Mouse (Mus musculus): Measurements from ENCODE around the gene Rad23b. TPM values are rescaled to one million over a fixed set of nuclear protein-coding genes. Genes with fewer than 3 reads are reported as not detected.

Gene Rad23b
- polyA plus RNA-seq, 1 experiment from 2014 or later: 113 TPM

GRCm38 (mm10) chr4:55363866-55364265 is 14.0 kb downstream of the Rad23b start:
- H3K9me3 ChIP-seq: no peaks in the 10 kb centered on the region
- no peak overlapping the region for H3K4me3 ChIP-seq
- WGBS: 93% methylated on average over 4 of the region's 4 CpGs
- no peaks in the 10 kb centered on the region for H3K4me1 ChIP-seq
- H3K36me3 ChIP-seq: 0 out of 2 replicates have a peak, but pooled peaks cover 13% of the 10 kb centered on the region
- no peak overlapping the region for H3K27ac ChIP-seq (replicated peaks)
- no peak overlapping the region for H3K4me2 ChIP-seq (replicated peaks)
- ATAC-seq (ENCODE audit: low FRiP score, low read depth): no peak
- no peak overlapping the region for H3K9ac ChIP-seq (replicated peaks)
- no peaks in the 10 kb centered on the region for H3K27me3 ChIP-seq

- Histone ChIP-seq H3K4me3 (no peak overlapping the region), H3K4me2 (replicated peaks) (no peak overlapping the region), H3K9ac (replicated peaks) (no peak overlapping the region), H3K27ac (replicated peaks) (no peak overlapping the region), H3K9me3 (no peaks in the 10 kb centered on the region), H3K4me1 (no peaks in the 10 kb centered on the region), H3K36me3 (peaks cover 17% of the 10 kb centered on the region; the same call in 1 of the 2 replicates), H3K27me3 (no peaks in the 10 kb centered on the region)
- WGBS: 94% methylated on average over 4 of the region's 4 CpGs
- ATAC-seq (ENCODE audit: low FRiP score, low read depth): no peak
Observed at GRCm38 (mm10) chr4:55364374-55364773, 14.5 kb downstream of the Rad23b start.

GRCm38 (mm10) chr4:55366014-55366413 is 16.2 kb downstream of the Rad23b start:
- no peak overlapping the region for H3K9ac ChIP-seq (replicated peaks)
- peaks cover 24% of the 10 kb centered on the region for H3K36me3 ChIP-seq
- WGBS: 80% methylated on average over 1 of the region's 1 CpGs
- no peaks in the 10 kb centered on the region for H3K27me3 ChIP-seq
- no peaks in the 10 kb centered on the region for H3K9me3 ChIP-seq
- H3K4me1 ChIP-seq: no peaks in the 10 kb centered on the region
- no peak for ATAC-seq (ENCODE audit: low FRiP score, low read depth)
- no peak overlapping the region for H3K27ac ChIP-seq (replicated peaks)
- H3K4me2 ChIP-seq (replicated peaks): no peak overlapping the region
- no peak overlapping the region for H3K4me3 ChIP-seq

- H3K4me1 ChIP-seq: no peaks in the 10 kb centered on the region
- no peak overlapping the region for H3K9ac ChIP-seq (replicated peaks)
- H3K27ac ChIP-seq (replicated peaks): no peak overlapping the region
- H3K4me2 ChIP-seq (replicated peaks): no peak overlapping the region
- no peak overlapping the region for H3K4me3 ChIP-seq
- WGBS: 99% methylated on average over 3 of the region's 3 CpGs
- H3K36me3 ChIP-seq: peaks cover 38% of the 10 kb centered on the region
- no peak for ATAC-seq (ENCODE audit: low FRiP score, low read depth)
- no peaks in the 10 kb centered on the region for H3K9me3 ChIP-seq
- H3K27me3 ChIP-seq: no peaks in the 10 kb centered on the region
Observed at GRCm38 (mm10) chr4:55370127-55370526, 20.3 kb downstream of the Rad23b start.

- Histone ChIP-seq H3K36me3 (peaks cover 39% of the 10 kb centered on the region), H3K27me3 (no peaks in the 10 kb centered on the region), H3K4me1 (no peaks in the 10 kb centered on the region), H3K9me3 (no peaks in the 10 kb centered on the region), H3K4me3 (no peak overlapping the region), H3K27ac (replicated peaks) (no peak overlapping the region), H3K4me2 (replicated peaks) (no peak overlapping the region), H3K9ac (replicated peaks) (no peak overlapping the region)
- no peak for ATAC-seq (ENCODE audit: low FRiP score, low read depth)
- WGBS: 90% methylated on average over 7 of the region's 7 CpGs
Observed at GRCm38 (mm10) chr4:55371355-55371754, 21.5 kb downstream of the Rad23b start.

- no peak overlapping the region for H3K4me3 ChIP-seq
- no peaks in the 10 kb centered on the region for H3K4me1 ChIP-seq
- ATAC-seq (ENCODE audit: low FRiP score, low read depth): no peak
- H3K36me3 ChIP-seq: peaks cover 86% of the 10 kb centered on the region
- H3K27ac ChIP-seq (replicated peaks): no peak overlapping the region
- 99% methylated on average over 2 of the region's 2 CpGs for WGBS
- H3K9ac ChIP-seq (replicated peaks): no peak overlapping the region
- H3K4me2 ChIP-seq (replicated peaks): no peak overlapping the region
- H3K9me3 ChIP-seq: no peaks in the 10 kb centered on the region
- no peaks in the 10 kb centered on the region for H3K27me3 ChIP-seq
Observed at GRCm38 (mm10) chr4:55382350-55382749, 32.5 kb downstream of the Rad23b start.

- no peaks in the 10 kb centered on the region for H3K9me3 ChIP-seq
- H3K27me3 ChIP-seq: no peaks in the 10 kb centered on the region
- no peaks in the 10 kb centered on the region for H3K4me1 ChIP-seq
- no peak for ATAC-seq (ENCODE audit: low FRiP score, low read depth)
- H3K27ac ChIP-seq (replicated peaks): no peak overlapping the region
- no peak overlapping the region for H3K4me3 ChIP-seq
- WGBS: 87% methylated on average over 2 of the region's 2 CpGs
- no peak overlapping the region for H3K9ac ChIP-seq (replicated peaks)
- H3K4me2 ChIP-seq (replicated peaks): no peak overlapping the region
- H3K36me3 ChIP-seq: peaks cover 73% of the 10 kb centered on the region
Observed at GRCm38 (mm10) chr4:55386768-55387167, 36.9 kb downstream of the Rad23b start.

- Histone ChIP-seq H3K36me3 (peaks cover 37% of the 10 kb centered on the region), H3K27me3 (no peaks in the 10 kb centered on the region), H3K4me2 (replicated peaks) (no peak overlapping the region), H3K9ac (replicated peaks) (no peak overlapping the region), H3K4me1 (no peaks in the 10 kb centered on the region), H3K4me3 (no peak overlapping the region), H3K27ac (replicated peaks) (no peak overlapping the region), H3K9me3 (no peaks in the 10 kb centered on the region)
- ATAC-seq (ENCODE audit: low FRiP score, low read depth): no peak
- 91% methylated on average over 1 of the region's 1 CpGs for WGBS
Observed at GRCm38 (mm10) chr4:55391480-55391879, 41.6 kb downstream of the Rad23b start.

GRCm38 (mm10) chr4:55392445-55392844 is 42.6 kb downstream of the Rad23b start:
- Histone ChIP-seq H3K4me3 (no peak overlapping the region), H3K4me2 (replicated peaks) (no peak overlapping the region), H3K9me3 (no peaks in the 10 kb centered on the region), H3K4me1 (no peaks in the 10 kb centered on the region), H3K27ac (replicated peaks) (no peak overlapping the region), H3K36me3 (peaks cover 27% of the 10 kb centered on the region; the same call in 1 of the 2 replicates), H3K27me3 (no peaks in the 10 kb centered on the region), H3K9ac (replicated peaks) (no peak overlapping the region)
- no peak for ATAC-seq (ENCODE audit: low FRiP score, low read depth)
- WGBS: 92% methylated on average over 7 of the region's 7 CpGs

- ATAC-seq (ENCODE audit: low FRiP score, low read depth): no peak
- Histone ChIP-seq H3K27ac (replicated peaks) (no peak overlapping the region), H3K4me2 (replicated peaks) (peak overlapping the region; percentile 17; the same call in 1 of the 2 replicates), H3K4me3 (no peak overlapping the region), H3K9me3 (0 out of 2 replicates have a peak, but pooled peaks cover 4% of the 10 kb centered on the region), H3K27me3 (no peaks in the 10 kb centered on the region), H3K36me3 (no peaks in the 10 kb centered on the region), H3K9ac (replicated peaks) (no peak overlapping the region), H3K4me1 (no peaks in the 10 kb centered on the region)
- 44% methylated on average over 17 of the region's 17 CpGs for WGBS
Observed at GRCm38 (mm10) chr4:55397911-55398762, 48.3 kb downstream of the Rad23b start.

GRCm38 (mm10) chr4:55398901-55399300 is 49.1 kb downstream of the Rad23b start:
- no peak overlapping the region for H3K9ac ChIP-seq (replicated peaks)
- ATAC-seq (ENCODE audit: low FRiP score, low read depth): no peak
- no peak overlapping the region for H3K4me3 ChIP-seq
- H3K4me1 ChIP-seq: no peaks in the 10 kb centered on the region
- 85% methylated on average over 11 of the region's 11 CpGs for WGBS
- no peaks in the 10 kb centered on the region for H3K27me3 ChIP-seq
- H3K9me3 ChIP-seq: 0 out of 2 replicates have a peak, but pooled peaks cover 4% of the 10 kb centered on the region
- H3K27ac ChIP-seq (replicated peaks): no peak overlapping the region
- no peaks in the 10 kb centered on the region for H3K36me3 ChIP-seq
- no peak overlapping the region for H3K4me2 ChIP-seq (replicated peaks)

- Histone ChIP-seq H3K4me2 (replicated peaks) (no peak overlapping the region), H3K9me3 (0 out of 2 replicates have a peak, but pooled peaks cover 4% of the 10 kb centered on the region), H3K36me3 (no peaks in the 10 kb centered on the region), H3K27ac (replicated peaks) (no peak overlapping the region; the same call in 1 of the 2 replicates), H3K4me3 (no peak overlapping the region), H3K9ac (replicated peaks) (no peak overlapping the region), H3K27me3 (no peaks in the 10 kb centered on the region), H3K4me1 (no peaks in the 10 kb centered on the region)
- no peak for ATAC-seq (ENCODE audit: low FRiP score, low read depth)
- 28% methylated on average over 3 of the region's 3 CpGs for WGBS
Observed at GRCm38 (mm10) chr4:55405329-55405728, 55.5 kb downstream of the Rad23b start.

Measured in midbrain, embryonic 12.5 days (tissue).